17 mouse cellular contexts compared by ENCODE assay signal in the genomic region with DNA sequence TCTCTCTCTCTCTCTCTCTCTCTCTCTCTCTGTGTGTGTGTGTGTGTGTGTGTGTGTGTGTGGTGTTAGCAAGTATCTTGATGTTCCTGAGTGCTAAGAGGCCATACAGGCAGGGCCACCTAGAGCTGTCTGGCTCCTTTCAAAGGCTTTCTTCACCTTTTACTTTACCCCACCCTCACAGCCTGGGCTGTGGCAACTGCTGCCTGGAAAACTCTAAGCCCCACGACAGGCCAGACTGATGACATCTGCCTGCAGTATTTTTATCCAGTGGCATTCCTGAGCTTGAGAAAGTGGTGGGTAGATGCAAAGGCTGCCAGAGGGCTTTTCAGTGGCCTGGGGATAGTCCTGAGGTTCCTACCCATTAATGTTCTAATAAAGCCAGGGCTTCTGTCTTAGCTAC. TPM values are rescaled to one million over a fixed set of nuclear protein-coding genes. Genes with fewer than 3 reads are reported as not detected.
"Had no signal": no experiment of that assay in that cellular context is flagged by ENCODE, and none has a peak within 500 bp of the region (broad histone marks: within the 10 kb centered on the region; RNA-seq: fewer than 3 reads in every experiment).

No protein-coding gene starts in this region.

- H3K27ac ChIP-seq: limb, embryonic 13.5 days; liver, embryonic 14.5 days; midbrain, embryonic 10.5 days; neural tube, embryonic 12.5 days had no signal

- DNase-seq: kidney, postnatal 14 days; left cerebral cortex, postnatal 4 days; lung, adult 18-20 months; lung, postnatal 36 days; midbrain, embryonic 14.5 days; retina, postnatal 1 day; right cerebral cortex, postnatal 4 days; spleen, adult 18-20 months; thymus, adult 18-20 months; thymus, postnatal 14 days had no signal

- H3K36me3 ChIP-seq: limb, embryonic 13.5 days; midbrain, embryonic 10.5 days; neural tube, embryonic 12.5 days had no signal

- H3K4me2 ChIP-seq: limb, embryonic 13.5 days; neural tube, embryonic 12.5 days had no signal

- H3K4me3 ChIP-seq: limb, embryonic 13.5 days; midbrain, embryonic 10.5 days; neural tube, embryonic 12.5 days had no signal

- H3K9me3 ChIP-seq: limb, embryonic 13.5 days; midbrain, embryonic 10.5 days had no signal

- H3K9ac ChIP-seq: limb, embryonic 13.5 days; liver, embryonic 14.5 days; neural tube, embryonic 12.5 days had no signal

RNA-seq across cellular contexts. Expression of a gene that starts 6.2 kb away (rescaled TPM):
- total RNA-seq: megakaryocyte, adult 5-6 weeks; neutrophil, adult 5-6 weeks had no signal

RNA-seq across cellular contexts. Expression of a gene that starts 18.0 kb away (rescaled TPM):
- total RNA-seq: left cerebral cortex, adult 18-20 months; megakaryocyte, adult 5-6 weeks; neutrophil, adult 5-6 weeks had no signal
